ENCODE assay signal across 13 mouse cellular contexts in genomic region chr7:15915695-15916094, GRCm38 (mm10). TPM values are rescaled to one million over a fixed set of nuclear protein-coding genes. Genes with fewer than 3 reads are reported as not detected.
"Had no signal": no experiment of that assay in that cellular context is flagged by ENCODE, and none has a peak within 500 bp of the region (broad histone marks: within the 10 kb centered on the region; RNA-seq: fewer than 3 reads in every experiment).

No protein-coding gene starts in this region.

RNA-seq across cellular contexts. Expression of gene Crxos, which starts 33.3 kb away (rescaled TPM):
- total RNA-seq: neutrophil, adult 5-6 weeks had no signal
- polyA plus RNA-seq: neural tube, embryonic 13.5 days; neural tube, embryonic 14.5 days; neural tube, embryonic 15.5 days; small intestine, adult 2 months; spleen, adult 2 months; stomach, embryonic 14.5 days; stomach, embryonic 15.5 days; stomach, embryonic 16.5 days; stomach, postnatal 0 days; testis, adult 2 months; thymus, postnatal 0 days; urinary bladder, adult 2 months had no signal

RNA-seq across cellular contexts. Expression of gene Crx, which starts 35.9 kb away (rescaled TPM):
- total RNA-seq: neutrophil, adult 5-6 weeks had no signal
- polyA plus RNA-seq: neural tube, embryonic 13.5 days; neural tube, embryonic 14.5 days; neural tube, embryonic 15.5 days; small intestine, adult 2 months; spleen, adult 2 months; stomach, embryonic 14.5 days; stomach, embryonic 15.5 days; stomach, embryonic 16.5 days; stomach, postnatal 0 days; testis, adult 2 months; thymus, postnatal 0 days; urinary bladder, adult 2 months had no signal
